In the genomic region with DNA sequence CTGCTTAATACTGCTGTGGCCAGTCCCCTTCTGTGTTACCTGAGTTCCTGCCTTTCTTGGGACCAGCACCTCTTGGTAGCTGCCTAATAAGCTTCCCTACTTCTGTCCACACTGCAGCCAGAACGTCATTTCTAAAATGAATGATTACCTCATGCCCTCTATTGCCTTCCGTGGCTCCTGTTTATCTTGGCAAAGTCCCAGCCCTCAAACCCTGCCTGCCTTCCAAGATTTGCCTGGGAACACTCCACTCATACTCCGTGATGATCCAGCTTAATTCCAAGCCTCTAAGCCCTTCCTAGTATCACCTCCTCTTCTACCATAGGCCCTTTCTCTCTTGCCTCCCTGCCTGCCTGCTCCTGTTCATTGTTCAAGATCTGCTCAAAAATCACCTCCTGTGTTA, we compare ENCODE assay signal across 9 mouse cellular contexts.
A peak's percentile ranks its signal among the peaks of the same experiment; 100 is the strongest.
DNase-seq lines count a peak whose midpoint lies in the region; ATAC-seq lines count a peak whose summit lies in the region.
"Had no signal": no experiment of that assay in that cellular context is flagged by ENCODE, and none has a peak within 500 bp of the region (broad histone marks: within the 10 kb centered on the region; RNA-seq: fewer than 3 reads in every experiment).

No protein-coding gene starts in this region.

- no peak overlapping the region for H3K27ac ChIP-seq in limb, embryonic 13.5 days
- no peak overlapping the region for H3K27ac ChIP-seq in limb, embryonic 10.5 days
- H3K27ac ChIP-seq: neural tube, embryonic 12.5 days had no signal

- WGBS in limb, embryonic 13.5 days, result 22% methylated on average over 3 of the region's 3 CpGs
- 67% methylated on average over 3 of the region's 3 CpGs for WGBS in limb, embryonic 10.5 days

- no peaks in the 10 kb centered on the region for H3K36me3 ChIP-seq in limb, embryonic 13.5 days
- no peaks in the 10 kb centered on the region for H3K36me3 ChIP-seq in limb, embryonic 10.5 days
- H3K36me3 ChIP-seq: neural tube, embryonic 12.5 days had no signal

- peak; percentile 59; the same call in 1 of the 2 replicates for ATAC-seq in limb, embryonic 13.5 days (ENCODE audit: low FRiP score, low read depth)

- H3K4me3 ChIP-seq in limb, embryonic 13.5 days, result no peak overlapping the region
- H3K4me3 ChIP-seq in limb, embryonic 10.5 days, result no peak overlapping the region
- H3K4me3 ChIP-seq: neural tube, embryonic 12.5 days had no signal

- H3K4me1 ChIP-seq in limb, embryonic 13.5 days, result peaks cover 30% of the 10 kb centered on the region
- peaks cover 26% of the 10 kb centered on the region for H3K4me1 ChIP-seq in limb, embryonic 10.5 days

- no peak overlapping the region for H3K9ac ChIP-seq in limb, embryonic 13.5 days
- H3K9ac ChIP-seq: neural tube, embryonic 12.5 days had no signal

- no peaks in the 10 kb centered on the region for H3K9me3 ChIP-seq in limb, embryonic 13.5 days
- H3K9me3 ChIP-seq in limb, embryonic 10.5 days (replicated peaks), result no peaks in the 10 kb centered on the region
- H3K9me3 ChIP-seq: neural tube, embryonic 12.5 days had no signal

- H3K27me3 ChIP-seq in limb, embryonic 13.5 days, result no peaks in the 10 kb centered on the region
- H3K27me3 ChIP-seq in limb, embryonic 10.5 days (ENCODE audit: low read depth, poor library complexity, severe bottlenecking), result no peaks in the 10 kb centered on the region
- H3K27me3 ChIP-seq: neural tube, embryonic 12.5 days had no signal

- intact Hi-C loops in left cerebral cortex, postnatal 14 days (cut with DNase I), result no loop called here

- DNase-seq in limb, embryonic 10.5 days (ENCODE audit: low spot score), result no peak
- DNase-seq in adrenal gland, postnatal 10 days, result peak; percentile 69
- DNase-seq in kidney, adult 8-10 months, result peak; percentile 29 to 40
- DNase-seq in skeletal muscle tissue, adult 2 months (ENCODE audit: low read depth, low spot score), result peak; percentile 28
- DNase-seq in cerebellum, adult 8-10 months, result no peak
- no peak for DNase-seq in left cerebral cortex, postnatal 14 days (ENCODE audit: low spot score in 2 of 2)
- DNase-seq: right cerebral cortex, postnatal 4 days had no signal

- H3K4me2 ChIP-seq in limb, embryonic 13.5 days (replicated peaks), result 0 out of 2 replicates have a peak overlapping the region, but pooled peaks have one; percentile 14
- H3K4me2 ChIP-seq: neural tube, embryonic 12.5 days had no signal

Comparison
In these comparisons a context has a peak if more than half of its experiments do, and no peak if none do; other contexts are left out.
1. DNase-seq: peak in adrenal gland, postnatal 10 days (single experiment), kidney, adult 8-10 months (2 of 2) and skeletal muscle tissue, adult 2 months (single experiment); none in limb, embryonic 10.5 days (single experiment), cerebellum, adult 8-10 months (single experiment) and left cerebral cortex, postnatal 14 days (0 of 2).